Mouse (Mus musculus) CH12.LX (cell line): ENCODE data around the gene Chrna1. TPM values are rescaled to one million over a fixed set of nuclear protein-coding genes. Genes with fewer than 3 reads are reported as not detected.
A peak's percentile ranks its signal among the peaks of the same experiment; 100 is the strongest.

Experiments
- DNase-seq: peaks from one replicate; pipeline ENCODE4 v3.0.0-alpha.2; 2013; ENCODE audit errors: extremely low read depth
- H3K27ac ChIP-seq: 2 replicates; pipeline ENCODE4 v1.5.1; 2012; ENCODE audit warnings: low read depth, mild to moderate bottlenecking, control low read depth, moderate library complexity; ENCODE audit not compliant: insufficient read depth
- H3K27me3 ChIP-seq: replicated peaks from 2 replicates; pipeline ENCODE3; 2012; ENCODE audit warnings: inconsistent platforms
- H3K36me3 ChIP-seq, 2 experiments: replicated peaks in 1 of 2; 2 replicates each; pipeline versions ENCODE3 to v1.6.1; 2012; ENCODE audit warnings: inconsistent platforms in 1 of 2, low read length in 1 of 2, mild to moderate bottlenecking in 1 of 2, mixed read lengths in 1 of 2, moderate library complexity in 1 of 2; ENCODE audit not compliant: control insufficient read depth in 1 of 2, insufficient read depth in 1 of 2
- H3K4me1 ChIP-seq, 2 experiments: 2 replicates each; pipeline ENCODE4 v1.6.1; 2012; ENCODE audit warnings: inconsistent platforms in 1 of 2, moderate library complexity in 1 of 2; ENCODE audit not compliant: insufficient read depth in 2 of 2, control insufficient read depth in 1 of 2
- H3K4me2 ChIP-seq: 2 replicates; pipeline ENCODE4 v1.6.1; 2012; ENCODE audit warnings: low read depth, mild to moderate bottlenecking, control low read depth; ENCODE audit not compliant: poor library complexity, insufficient read depth, severe bottlenecking
- H3K4me3 ChIP-seq, 3 experiments: fragments of 150-350 bp in 1 of 3; sonication (generic) in 1 of 3; replicated peaks in 1 of 3; 2 replicates each; pipeline versions ENCODE3 to v1.5.1; 2011 to 2012; ENCODE audit warnings: low read depth in 2 of 3, low read length in 2 of 3, mild to moderate bottlenecking in 2 of 3, moderate library complexity in 2 of 3, control low read depth in 1 of 3, improper control_type of control experiment in 1 of 3, inconsistent platforms in 1 of 3, mixed read lengths in 1 of 3; ENCODE audit not compliant: poor library complexity in 1 of 3
- H3K79me2 ChIP-seq: replicated peaks from 2 replicates; pipeline ENCODE4 v1.6.1; 2012; ENCODE audit warnings: mild to moderate bottlenecking, moderate library complexity; ENCODE audit not compliant: control insufficient read depth, poor library complexity, insufficient read depth, severe bottlenecking; ENCODE audit errors: extremely low read depth
- H3K9ac ChIP-seq: 2 replicates; pipeline ENCODE4 v1.6.1; 2012; ENCODE audit warnings: low read depth, mild to moderate bottlenecking, control low read depth, moderate library complexity; ENCODE audit not compliant: insufficient read depth
- H3K9me3 ChIP-seq: replicated peaks from 2 replicates; pipeline ENCODE3; 2012; ENCODE audit warnings: low read length, inconsistent platforms, mixed read lengths
- BHLHE40 ChIP-seq: IDR thresholded peaks from 2 replicates; pipeline ENCODE4 v1.6.1; 2011; ENCODE audit warnings: mild to moderate bottlenecking, low read depth, low read length, improper control_type of control experiment
- CHD1 ChIP-seq: IDR thresholded peaks from 2 replicates; pipeline ENCODE4 v1.6.1; 2012; ENCODE audit warnings: low read depth, low read length, improper control_type of control experiment, inconsistent platforms
- CHD2 ChIP-seq: IDR thresholded peaks from 2 replicates; pipeline ENCODE4 v1.6.1; 2011; ENCODE audit warnings: low read length, improper control_type of control experiment
- CTCF ChIP-seq, 2 experiments: IDR thresholded peaks in 1 of 2; conservative IDR thresholded peaks in 1 of 2; 2 replicates each; pipeline ENCODE4 v1.5.1; 2011 to 2012; ENCODE audit warnings: low read depth in 2 of 2, low read length in 2 of 2, improper control_type of control experiment in 1 of 2, inconsistent platforms in 1 of 2, mild to moderate bottlenecking in 1 of 2, moderate library complexity in 1 of 2
- EP300 ChIP-seq: IDR thresholded peaks from 2 replicates; pipeline ENCODE4 v1.6.1; 2011; ENCODE audit warnings: low read length, improper control_type of control experiment
- GABPA ChIP-seq: IDR thresholded peaks from 2 replicates; pipeline ENCODE4 v1.6.1; 2012; ENCODE audit warnings: low read depth, low read length, improper control_type of control experiment, inconsistent platforms; ENCODE audit not compliant: insufficient replicate concordance
- HCFC1 ChIP-seq: IDR thresholded peaks from 2 replicates; pipeline ENCODE4 v1.6.1; 2012; ENCODE audit warnings: low read depth, mild to moderate bottlenecking, inconsistent platforms, low read length, improper control_type of control experiment
- IRF4 ChIP-seq: IDR thresholded peaks from 2 replicates; pipeline ENCODE4 v1.6.1; 2014; ENCODE audit warnings: low read depth, mild to moderate bottlenecking, inconsistent platforms, low read length, improper control_type of control experiment
- JUN ChIP-seq: IDR thresholded peaks from 2 replicates; pipeline ENCODE4 v1.6.1; 2011; ENCODE audit warnings: low read depth, mild to moderate bottlenecking, low read length, improper control_type of control experiment, moderate library complexity; ENCODE audit not compliant: insufficient read depth
- JUND ChIP-seq: conservative IDR thresholded peaks from 2 replicates; pipeline ENCODE4 v1.6.1; 2011; ENCODE audit warnings: low read depth, low read length, improper control_type of control experiment
- KAT2A ChIP-seq: IDR thresholded peaks from 2 replicates; pipeline ENCODE4 v1.6.1; 2012; ENCODE audit warnings: low read length, improper control_type of control experiment, inconsistent platforms; ENCODE audit not compliant: insufficient replicate concordance
- MAFK ChIP-seq: IDR thresholded peaks from 2 replicates; pipeline ENCODE4 v1.6.1; 2011; ENCODE audit warnings: low read length, improper control_type of control experiment; ENCODE audit not compliant: insufficient replicate concordance
- MAZ ChIP-seq: IDR thresholded peaks from 2 replicates; pipeline ENCODE4 v1.6.1; 2012; ENCODE audit warnings: low read depth, mild to moderate bottlenecking, inconsistent platforms, low read length, improper control_type of control experiment, moderate library complexity
- MXI1 ChIP-seq: IDR thresholded peaks from 2 replicates; pipeline ENCODE4 v1.6.1; 2011; ENCODE audit warnings: mild to moderate bottlenecking, low read depth, low read length, improper control_type of control experiment
- NRF1 ChIP-seq: IDR thresholded peaks from 2 replicates; pipeline ENCODE4 v1.6.1; 2014; ENCODE audit warnings: low read depth, mild to moderate bottlenecking, inconsistent platforms, low read length, improper control_type of control experiment, moderate library complexity
- PAX5 ChIP-seq: IDR thresholded peaks from 2 replicates; pipeline ENCODE4 v1.6.1; 2012; ENCODE audit warnings: low read length, inconsistent platforms, mixed read lengths
- POLR2A ChIP-seq: IDR thresholded peaks from 2 replicates; pipeline ENCODE4 v1.6.1; 2011; ENCODE audit warnings: low read depth, mild to moderate bottlenecking, improper control_type of control experiment, low read length
- POLR2AphosphoS2 ChIP-seq: IDR thresholded peaks from 2 replicates; pipeline ENCODE4 v1.6.1; 2011; ENCODE audit warnings: low read depth, low read length, improper control_type of control experiment
- RAD21 ChIP-seq: IDR thresholded peaks from 2 replicates; pipeline ENCODE4 v1.6.1; 2011; ENCODE audit warnings: low read depth, mild to moderate bottlenecking, low read length, improper control_type of control experiment, moderate library complexity
- RCOR1 ChIP-seq: conservative IDR thresholded peaks from 2 replicates; pipeline ENCODE4 v1.6.1; 2012; ENCODE audit warnings: low read depth, mild to moderate bottlenecking, inconsistent platforms, low read length, improper control_type of control experiment
- SIN3A ChIP-seq: IDR thresholded peaks from 2 replicates; pipeline ENCODE4 v1.6.1; 2012; ENCODE audit warnings: low read length, improper control_type of control experiment, inconsistent platforms
- TBP ChIP-seq: conservative IDR thresholded peaks from 2 replicates; pipeline ENCODE4 v1.6.1; 2011; ENCODE audit warnings: low read depth, low read length, improper control_type of control experiment
- TCF12 ChIP-seq: IDR thresholded peaks from 2 replicates; pipeline ENCODE4 v1.6.1; 2014; ENCODE audit warnings: low read depth, mild to moderate bottlenecking, inconsistent platforms, low read length, improper control_type of control experiment
- UBTF ChIP-seq: IDR thresholded peaks from 2 replicates; pipeline ENCODE4 v1.6.1; 2012; ENCODE audit warnings: low read depth, mild to moderate bottlenecking, inconsistent platforms, low read length, improper control_type of control experiment, moderate library complexity
- USF2 ChIP-seq: conservative IDR thresholded peaks from 2 replicates; pipeline ENCODE4 v1.6.1; 2011; ENCODE audit warnings: low read depth, low read length, improper control_type of control experiment
- ZKSCAN1 ChIP-seq: IDR thresholded peaks from 2 replicates; pipeline ENCODE4 v1.6.1; 2012; ENCODE audit warnings: low read depth, inconsistent platforms, low read length, improper control_type of control experiment, borderline replicate concordance
- ZMIZ1 ChIP-seq: IDR thresholded peaks from 2 replicates; pipeline ENCODE4 v1.6.1; 2012; ENCODE audit warnings: low read depth, mild to moderate bottlenecking, inconsistent platforms, low read length, improper control_type of control experiment
- ZNF384 ChIP-seq: IDR thresholded peaks from 2 replicates; pipeline ENCODE4 v1.6.1; 2012; ENCODE audit warnings: low read depth, low read length, improper control_type of control experiment, inconsistent platforms
- dilution Hi-C: fragments of 300-500 bp; cut with MboI; formaldehyde crosslinking; loops from 2 replicates; pipeline ENCODE4 v1.14.3; 2020; ENCODE audit warnings: low sequenced_read_pairs; ENCODE audit not compliant: extremely low pct_unique_long_range_greater_than_20kb, extremely low pct_ligation_motif_present
- in situ Hi-C: fragments of 300-500 bp; cut with MboI; formaldehyde crosslinking; loops from 3 replicates; pipeline ENCODE4 v1.14.3; 2019; ENCODE audit warnings: low sequenced_read_pairs, low pct_ligation_motif_present, low pct_unique_long_range_greater_than_20kb, mixed read lengths
- polyA plus RNA-seq: library from polyadenylated mRNA; unstranded; fragments of >175 nt; gene quantifications from 2 replicates; pipeline ENCODE4 v1.2.1, GENCODE M21; 2012; ENCODE audit warnings: low read depth; ENCODE audit not compliant: insufficient read length
- total RNA-seq, 2 experiments: library from RNA; depleted of rRNA; stranded (reverse); fragments of 300-350 nt in 1 of 2; fragments of >200 nt in 1 of 2; gene quantifications; 2 replicates each; pipeline ENCODE4 v1.2.3; 2012 to 2014

Gene Chrna1
- total and polyA plus RNA-seq, 3 experiments, result not detected

DNA sequence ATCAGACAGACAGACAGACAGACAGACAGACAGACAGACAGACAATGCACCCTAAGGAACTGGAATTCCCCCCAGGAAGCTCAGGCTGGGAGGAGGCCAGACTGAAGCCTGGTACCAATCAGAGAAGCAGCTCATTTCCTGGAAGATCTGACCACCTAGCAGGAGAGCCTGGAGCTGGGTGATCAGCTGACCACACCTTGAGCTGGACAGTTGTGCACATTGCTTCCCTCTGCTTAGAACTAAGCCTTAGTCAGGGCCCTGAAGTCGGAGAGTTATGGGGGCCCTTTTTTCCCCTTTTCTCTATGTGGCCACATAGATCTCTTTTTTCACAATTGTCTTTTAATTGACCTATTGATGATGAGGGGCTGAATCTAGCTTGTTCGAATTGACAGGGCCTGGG is 27.0 kb upstream of the Chrna1 start:
- Histone ChIP-seq H3K36me3 (no peaks in the 10 kb centered on the region), H3K79me2 (no peaks in the 10 kb centered on the region), H3K9ac (no peak overlapping the region), H3K4me2 (no peak overlapping the region), H3K4me1 (peaks cover 4 to 24% of the 10 kb centered on the region in 2 experiments; a peak in 3 of 4 replicates), H3K27me3 (no peaks in the 10 kb centered on the region), H3K4me3 (no peak overlapping the region), H3K9me3 (no peaks in the 10 kb centered on the region), H3K27ac (no peak overlapping the region)
- dilution Hi-C loops (no loop called here), in situ Hi-C loops (no loop called here)
- TF ChIP-seq HCFC1, result no peak
- no peak for TF ChIP-seq ZNF384
- no peak for TF ChIP-seq MXI1
- DNase-seq, result no peak

DNA sequence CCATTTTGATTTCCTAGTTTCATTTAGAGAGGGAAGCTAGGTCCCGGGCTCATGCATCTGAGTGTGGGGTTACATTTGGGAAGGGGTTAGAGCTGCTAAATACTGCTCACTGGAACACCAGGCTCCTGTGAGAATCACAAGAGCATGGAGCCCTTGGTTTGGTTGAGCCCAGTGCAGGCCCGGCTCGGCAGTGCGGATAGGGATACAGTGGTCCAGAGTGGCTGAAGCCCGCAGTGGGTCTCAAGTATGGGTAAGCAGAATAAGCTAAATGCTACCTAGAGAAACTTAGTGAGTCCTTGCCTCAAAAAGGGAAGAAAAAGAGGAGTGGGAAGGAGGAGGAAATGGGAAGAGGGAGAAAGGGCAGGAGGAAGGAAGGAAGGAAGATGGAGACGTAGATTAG is 26.5 kb upstream of the Chrna1 start:
- Histone ChIP-seq H3K27me3 (no peaks in the 10 kb centered on the region), H3K27ac (no peak overlapping the region), H3K4me1 (peaks cover 4 to 24% of the 10 kb centered on the region in 2 experiments; a peak in 3 of 4 replicates), H3K79me2 (no peaks in the 10 kb centered on the region), H3K36me3 (no peaks in the 10 kb centered on the region), H3K9ac (no peak overlapping the region), H3K4me3 (no peak overlapping the region), H3K4me2 (no peak overlapping the region), H3K9me3 (no peaks in the 10 kb centered on the region)
- dilution Hi-C loops, result no loop called here
- DNase-seq, result no peak
- in situ Hi-C loops, result no loop called here
- no peak for TF ChIP-seq SIN3A
- no peak for TF ChIP-seq BHLHE40
- no peak for TF ChIP-seq KAT2A
- no peak for TF ChIP-seq CHD2
- no peak for TF ChIP-seq ZKSCAN1
- no peak for TF ChIP-seq IRF4
- no peak for TF ChIP-seq POLR2A
- no peak for TF ChIP-seq MXI1
- TF ChIP-seq EP300, result no peak

DNA sequence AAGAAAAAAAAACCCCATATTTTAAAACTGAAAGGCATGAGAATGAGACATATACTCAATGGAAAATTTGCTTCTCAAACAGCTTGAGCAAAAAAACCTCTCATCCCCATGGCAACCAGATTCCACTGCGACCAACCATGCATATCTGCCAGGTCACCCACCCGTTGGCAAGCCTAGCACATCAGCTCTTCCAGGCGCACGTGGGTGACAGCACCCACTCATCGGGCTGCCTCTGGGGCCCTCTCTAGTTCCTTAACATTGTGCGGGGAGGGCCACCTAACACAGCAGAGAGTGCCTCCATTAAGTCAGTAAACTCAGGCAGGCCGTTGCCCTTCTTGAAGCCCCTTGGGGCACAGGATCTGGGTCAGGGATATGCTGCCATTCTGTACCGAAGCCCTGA is 24.9 kb upstream of the Chrna1 start:
- Histone ChIP-seq H3K27me3 (no peaks in the 10 kb centered on the region), H3K9ac (no peak overlapping the region), H3K79me2 (no peaks in the 10 kb centered on the region), H3K4me3 (no peak overlapping the region), H3K9me3 (no peaks in the 10 kb centered on the region), H3K27ac (no peak overlapping the region), H3K36me3 (no peaks in the 10 kb centered on the region), H3K4me1 (peaks cover 4 to 24% of the 10 kb centered on the region in 2 experiments; a peak in 3 of 4 replicates), H3K4me2 (no peak overlapping the region)
- dilution Hi-C loops, result no loop called here
- in situ Hi-C loops, result no loop called here
- DNase-seq, result peak; percentile 70
- no peak for TF ChIP-seq NRF1
- no peak for TF ChIP-seq PAX5
- TF ChIP-seq JUN, result no peak
- TF ChIP-seq ZMIZ1, result no peak
- TF ChIP-seq MAFK, result no peak
- no peak for TF ChIP-seq IRF4
- no peak for TF ChIP-seq MAZ
- no peak for TF ChIP-seq RAD21
- TF ChIP-seq MXI1, result 0 out of 2 replicates have a peak, but pooled peaks have one; percentile 47
- TF ChIP-seq UBTF, result no peak
- no peak for TF ChIP-seq CTCF (conservative IDR thresholded peaks at IDR 0.05 in 1 of 2, IDR thresholded peaks at IDR 0.05 in 1 of 2; ENCODE audit: low read depth in 2 of 2, low read length in 2 of 2)
- TF ChIP-seq RCOR1, result no peak
- TF ChIP-seq JUND, result no peak
- TF ChIP-seq CHD1, result no peak
- no peak for TF ChIP-seq HCFC1
- no peak for TF ChIP-seq KAT2A
- no peak for TF ChIP-seq USF2
- TF ChIP-seq POLR2AphosphoS2, result no peak
- TF ChIP-seq GABPA, result no peak
- TF ChIP-seq TBP, result no peak
- no peak for TF ChIP-seq TCF12
